Mouse (Mus musculus) cortical plate, adult 2 months (tissue): ENCODE measurements at regions not wholly inside any gene's neighbourhood (a gene's known extent, or its start where the extent isn't known, plus 50 kb on each side); places are given as distances from the start of the nearest gene placed in this dataset.

Experiments used
- CTCF ChIP-seq: fragments of 200-500 bp; IDR thresholded peaks from 2 replicates; pipeline ENCODE4 v1.5.1; 2011; ENCODE audit warnings: mild to moderate bottlenecking, control low read depth, low read length; ENCODE audit not compliant: insufficient read depth; ENCODE audit errors: extremely low read depth
- POLR2A ChIP-seq: fragments of 200-500 bp; IDR thresholded peaks from 2 replicates; pipeline ENCODE4 v1.6.1; 2011; ENCODE audit warnings: mild to moderate bottlenecking, low read length, control low read depth; ENCODE audit not compliant: insufficient read depth; ENCODE audit errors: extremely low read depth

- TF ChIP-seq CTCF (no peak), POLR2A (no peak)
Observed at GRCm38 (mm10) chr15:10795126-10795792, 80.8 kb upstream of the Rai14 start.
